Mouse (Mus musculus) embryonic facial prominence, embryonic 10.5 days (tissue): ENCODE data around the gene Pum1. TPM values are rescaled to one million over a fixed set of nuclear protein-coding genes. Genes with fewer than 3 reads are reported as not detected.
"Not testable (repeated sequence)": the region's sequence is repeated elsewhere in the genome, so short reads cannot be mapped to it uniquely, and the experiment has no call there.

Experiments
- DNase-seq: peaks from one replicate; pipeline ENCODE4 v3.0.0-alpha.2; 2017; ENCODE audit warnings: low spot score
- H3K27ac ChIP-seq: fragments of 300-500 bp; sonication (generic); replicated peaks from 2 replicates; pipeline ENCODE4 v1.5.1; 2016; ENCODE audit warnings: mild to moderate bottlenecking
- H3K27me3 ChIP-seq: fragments of 300-500 bp; sonication (generic); replicated peaks from 2 replicates; pipeline ENCODE4 v1.6.1; 2016; ENCODE audit warnings: low read depth, mild to moderate bottlenecking; ENCODE audit not compliant: poor library complexity, severe bottlenecking
- H3K36me3 ChIP-seq: fragments of 300-500 bp; sonication (generic); replicated peaks from 2 replicates; pipeline ENCODE4 v1.6.1; 2016; ENCODE audit warnings: mild to moderate bottlenecking, moderate library complexity
- H3K4me1 ChIP-seq: fragments of 300-500 bp; sonication (generic); 2 replicates; pipeline ENCODE4 v1.6.1; 2016
- H3K4me3 ChIP-seq: fragments of 300-500 bp; sonication (generic); 2 replicates; pipeline ENCODE4 v1.5.1; 2016; ENCODE audit warnings: mild to moderate bottlenecking, moderate library complexity
- H3K9me3 ChIP-seq: fragments of 300-500 bp; sonication (generic); 2 replicates; pipeline ENCODE4 v1.6.1; 2016; ENCODE audit warnings: mild to moderate bottlenecking
- WGBS: fragments of 180-500 bp; shearing (Covaris S2); methylation state at CpG from one replicate; pipeline ENCODE4 v1.1.7; 2016; 5-methylcytosine and 5-hydroxymethylcytosine counted together
- polyA plus RNA-seq: library from polyadenylated mRNA; unstranded; fragments of >200 nt; fragmentation: Nextera tagmentation; extraction: Ambion mirVana; gene quantifications from 2 replicates; pipeline ENCODE4 v1.2.1, GENCODE M21; 2016

The Pum1 gene
- polyA plus RNA-seq, 1 experiment from 2014 or later, result 120 TPM

DNA sequence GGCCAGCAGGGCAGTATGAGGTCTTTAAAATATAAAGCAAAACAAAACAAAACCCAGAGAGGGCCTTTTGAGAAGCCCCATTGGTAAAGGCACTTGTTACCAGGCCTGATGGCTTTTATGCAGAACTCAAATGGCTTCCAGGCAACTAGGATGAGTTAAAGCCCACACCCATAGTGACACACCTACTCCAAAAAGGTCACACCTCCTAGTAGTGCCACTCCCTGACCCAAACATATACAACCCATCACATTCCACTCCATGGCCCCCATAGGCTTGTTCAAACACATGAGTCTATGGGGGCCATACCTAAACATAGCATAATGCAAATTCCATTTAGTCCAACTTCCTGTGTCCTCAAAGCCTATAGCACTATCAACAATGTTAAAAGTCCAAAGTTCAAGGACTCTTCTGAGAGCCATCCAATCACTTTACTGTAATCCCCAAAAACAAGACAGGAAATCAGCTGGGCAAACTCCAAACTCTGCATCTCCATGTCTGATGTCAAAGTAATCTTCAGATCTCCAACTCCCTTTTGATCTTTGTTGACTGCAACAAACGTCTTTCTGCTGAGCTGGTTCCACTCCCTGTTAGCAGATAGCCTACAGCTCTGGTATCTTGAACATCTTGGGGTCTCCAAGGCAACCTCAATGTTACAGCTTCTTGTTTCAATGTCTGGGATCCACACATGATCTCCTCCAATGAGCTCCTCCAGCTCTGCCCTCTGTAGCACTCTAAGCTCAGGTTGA lies 5.1 kb upstream of the Pum1 start:
- H3K36me3 ChIP-seq, result no peaks in the 10 kb centered on the region
- DNase-seq, result no peak
- H3K4me1 ChIP-seq, result peaks cover 5% of the 10 kb centered on the region
- no peak overlapping the region for H3K27ac ChIP-seq
- no peaks in the 10 kb centered on the region for H3K9me3 ChIP-seq
- no peak overlapping the region for H3K4me3 ChIP-seq
- no peaks in the 10 kb centered on the region for H3K27me3 ChIP-seq
- WGBS, result 62% methylated on average over 1 of the region's 1 CpGs

DNA sequence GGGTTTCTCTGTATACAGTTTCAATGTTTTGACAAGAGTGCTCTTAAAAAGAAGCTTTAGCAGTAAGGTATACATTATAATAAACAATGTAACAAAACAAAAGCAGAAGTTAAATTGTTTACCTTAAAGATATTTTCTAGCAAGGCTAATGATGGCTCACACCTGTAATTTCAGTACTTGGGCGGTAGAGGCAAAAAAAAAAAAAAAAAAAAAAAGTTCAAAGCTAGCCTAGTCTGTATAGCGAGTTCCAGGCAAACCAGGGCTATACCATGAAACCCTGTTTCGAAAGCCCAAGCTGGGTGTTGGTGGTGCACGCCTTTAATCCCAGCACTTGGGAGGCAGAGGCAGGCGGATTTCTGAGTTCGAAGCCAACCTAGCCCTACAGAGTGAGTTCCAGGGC lies 3.7 kb upstream of the Pum1 start:
- H3K4me3 ChIP-seq, result no peak overlapping the region
- WGBS, result 85% methylated on average over 6 of the region's 6 CpGs
- DNase-seq, result no peak
- peaks cover 5% of the 10 kb centered on the region for H3K4me1 ChIP-seq
- no peaks in the 10 kb centered on the region for H3K36me3 ChIP-seq
- H3K27me3 ChIP-seq, result no peaks in the 10 kb centered on the region
- H3K27ac ChIP-seq, result no peak overlapping the region
- H3K9me3 ChIP-seq, result no peaks in the 10 kb centered on the region

DNA sequence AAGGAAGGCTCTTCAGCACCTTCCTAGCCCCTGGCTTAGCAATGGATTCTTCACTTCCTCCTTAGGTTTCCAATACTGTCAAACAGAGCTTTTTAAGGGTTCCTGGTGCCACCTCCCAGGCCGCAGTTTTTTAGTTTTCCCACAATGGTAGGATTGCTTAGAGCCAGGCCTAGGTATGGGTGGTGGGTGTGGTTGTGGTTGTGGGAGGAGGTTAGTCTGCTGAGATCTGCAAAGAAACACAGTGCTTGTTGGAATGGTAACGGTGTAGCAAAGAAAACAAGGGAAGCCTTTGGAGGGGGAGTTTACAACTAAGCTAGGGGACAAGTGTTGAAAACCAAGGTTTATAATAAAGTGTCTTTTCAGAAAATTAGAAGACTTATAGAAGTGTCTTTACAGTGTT lies 3.0 kb upstream of the Pum1 start:
- no peaks in the 10 kb centered on the region for H3K27me3 ChIP-seq

DNA sequence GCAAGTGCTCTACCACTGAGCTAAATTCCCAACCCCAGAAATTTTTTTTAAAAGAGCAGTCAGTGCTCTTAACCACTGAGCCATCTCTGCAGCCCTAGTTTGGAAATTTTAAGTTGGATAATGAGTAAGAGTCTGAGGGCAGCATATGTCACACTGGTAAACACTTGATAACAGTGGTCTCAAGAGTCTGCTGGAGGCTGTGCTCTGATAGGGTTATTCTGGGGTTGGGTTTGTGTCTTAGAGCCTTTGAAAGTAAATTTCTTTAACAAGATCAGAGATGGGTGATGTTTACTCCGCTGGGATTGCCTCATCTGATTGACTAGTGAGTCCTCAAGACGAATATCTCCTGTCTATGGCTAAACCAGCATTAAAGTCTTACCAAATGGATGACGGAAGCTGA lies 2.0 kb upstream of the Pum1 start:
- peaks cover 9% of the 10 kb centered on the region for H3K36me3 ChIP-seq
- DNase-seq, result no peak
- no peaks in the 10 kb centered on the region for H3K27me3 ChIP-seq
- WGBS, result 94% methylated on average over 3 of the region's 3 CpGs
- H3K4me3 ChIP-seq, result no peak overlapping the region
- H3K9me3 ChIP-seq, result no peaks in the 10 kb centered on the region
- H3K4me1 ChIP-seq, result peaks cover 22% of the 10 kb centered on the region
- no peak overlapping the region for H3K27ac ChIP-seq

More for the DNA sequence above, 3.0 kb upstream of the Pum1 start:
- H3K36me3 ChIP-seq, result no peaks in the 10 kb centered on the region
- no peak overlapping the region for H3K27ac ChIP-seq
- H3K4me3 ChIP-seq, result no peak overlapping the region
- H3K9me3 ChIP-seq, result no peaks in the 10 kb centered on the region
- WGBS, result 85% methylated on average over 2 of the region's 2 CpGs
- DNase-seq, result no peak
- peaks cover 12% of the 10 kb centered on the region for H3K4me1 ChIP-seq

DNA sequence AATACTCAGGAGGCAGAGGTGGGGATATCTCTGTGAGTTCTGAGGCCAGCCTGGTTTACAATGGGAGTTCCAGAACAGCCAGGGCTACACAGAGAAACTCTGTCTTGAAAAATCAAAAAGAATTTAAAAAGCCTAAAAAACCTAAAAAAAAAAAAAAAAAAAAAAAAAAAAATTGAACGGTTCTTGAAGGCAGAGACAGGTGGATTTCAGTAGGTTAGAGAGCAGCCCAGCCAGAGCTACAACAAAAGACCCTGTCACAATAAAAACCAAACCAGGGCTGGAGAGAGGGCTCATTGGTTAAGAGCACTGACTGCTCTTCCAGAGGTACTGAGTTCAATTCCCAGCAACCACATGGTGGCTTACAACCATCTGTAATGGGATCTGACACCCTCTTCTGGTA lies 816 bp upstream of the Pum1 start:
- WGBS, result 95% methylated on average over 1 of the region's 1 CpGs
- peaks cover 16% of the 10 kb centered on the region for H3K36me3 ChIP-seq
- DNase-seq, H3K27me3 ChIP-seq, H3K9me3 ChIP-seq: not testable (repeated sequence)
- peak overlapping the region; percentile 94 for H3K4me3 ChIP-seq
- peak overlapping the region; percentile 99; the same call in 1 of the 2 replicates for H3K27ac ChIP-seq
- H3K4me1 ChIP-seq, result peaks cover 29% of the 10 kb centered on the region

DNA sequence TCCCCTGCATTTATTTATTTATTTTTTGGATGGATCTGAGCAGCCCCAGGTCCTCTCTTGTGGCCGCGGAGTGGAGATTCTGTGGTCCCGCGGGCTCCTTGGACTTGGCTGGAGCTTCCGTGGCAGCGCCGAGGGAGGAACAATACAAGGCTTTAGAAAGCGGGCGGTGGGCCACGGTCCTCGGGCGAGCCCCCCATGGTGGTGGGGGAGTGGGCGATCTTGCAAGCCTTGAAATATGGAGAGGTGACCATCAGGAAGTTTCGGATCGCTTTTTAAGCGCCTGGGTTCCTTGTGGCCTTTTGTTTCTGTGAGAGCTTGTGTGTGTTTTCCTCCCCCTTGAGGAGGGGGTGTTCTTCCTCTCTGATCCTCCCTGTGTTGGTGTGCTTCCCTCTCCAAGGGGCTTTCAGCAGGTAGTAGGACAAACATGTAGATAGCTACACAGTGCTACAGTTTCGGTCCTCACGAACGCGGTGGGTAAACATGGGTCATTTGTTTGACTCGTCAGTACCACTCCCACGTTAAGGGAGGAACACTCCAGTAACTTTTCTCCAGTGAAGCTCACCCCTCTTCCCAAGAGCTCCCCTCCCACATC lies 785 bp downstream of the Pum1 start:
- peak overlapping the region; percentile 94 for H3K4me3 ChIP-seq
- peak overlapping the region; percentile 99 for H3K27ac ChIP-seq
- peaks cover 25% of the 10 kb centered on the region for H3K36me3 ChIP-seq
- WGBS, result under 1% methylated on average over 22 of the region's 22 CpGs
- H3K27me3 ChIP-seq, result no peaks in the 10 kb centered on the region
- H3K9me3 ChIP-seq, result no peaks in the 10 kb centered on the region
- DNase-seq, result peak; percentile 64
- H3K4me1 ChIP-seq, result peaks cover 45% of the 10 kb centered on the region

- H3K9me3 ChIP-seq, result no peaks in the 10 kb centered on the region
- peaks cover 31% of the 10 kb centered on the region for H3K36me3 ChIP-seq
- 13% methylated on average over 7 of the region's 7 CpGs for WGBS
- DNase-seq, result no peak
- no peaks in the 10 kb centered on the region for H3K27me3 ChIP-seq
- H3K27ac ChIP-seq, result peak overlapping the region; percentile 99
- peak overlapping the region; percentile 94 for H3K4me3 ChIP-seq
- H3K4me1 ChIP-seq, result peaks cover 48% of the 10 kb centered on the region
Measured at GRCm38 (mm10) chr4:130664414-130665029, 1.4 kb downstream of the Pum1 start.

- no peak for DNase-seq
- whole genome bisulfite sequencing, result 25% methylated on average over 1 of the region's 1 CpGs
Measured at GRCm38 (mm10) chr4:130665176-130665575, 2.1 kb downstream of the Pum1 start.

DNA sequence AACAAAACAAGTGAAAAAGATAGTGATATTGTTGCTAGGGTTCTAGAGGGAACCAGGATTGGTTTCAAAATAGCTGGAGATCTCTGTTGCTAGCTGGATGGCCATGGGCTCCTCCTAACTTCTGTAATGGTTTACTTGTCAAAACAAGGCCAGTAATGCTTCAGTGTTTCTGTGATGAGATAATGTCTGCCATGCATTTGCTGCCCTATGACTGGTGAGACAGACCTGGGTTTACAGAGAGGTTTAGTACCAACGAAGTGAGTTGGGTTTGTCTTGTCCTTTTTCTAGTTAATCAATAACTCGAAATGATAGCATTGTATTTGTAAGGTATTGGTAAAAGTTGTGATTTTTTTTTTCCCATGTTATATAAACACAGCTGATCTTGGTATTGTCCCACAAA lies 4.6 kb downstream of the Pum1 start:
- H3K27me3 ChIP-seq, result no peaks in the 10 kb centered on the region
- no peak for DNase-seq
- WGBS, result 85% methylated on average over 2 of the region's 2 CpGs
- H3K36me3 ChIP-seq, result peaks cover 63% of the 10 kb centered on the region
- peaks cover 46% of the 10 kb centered on the region for H3K4me1 ChIP-seq
- no peak overlapping the region for H3K27ac ChIP-seq
- H3K4me3 ChIP-seq, result no peak overlapping the region; the same call in 1 of the 2 replicates
- H3K9me3 ChIP-seq, result no peaks in the 10 kb centered on the region

More at GRCm38 (mm10) chr4:130665176-130665575, 2.1 kb downstream of the Pum1 start:
- Histone ChIP-seq H3K27ac (no peak overlapping the region), H3K4me1 (peaks cover 48% of the 10 kb centered on the region), H3K27me3 (no peaks in the 10 kb centered on the region), H3K9me3 (no peaks in the 10 kb centered on the region), H3K4me3 (peak overlapping the region; percentile 94), H3K36me3 (peaks cover 38% of the 10 kb centered on the region)

GRCm38 (mm10) chr4:130668541-130668940 lies 5.4 kb downstream of the Pum1 start:
- Histone ChIP-seq H3K27me3 (no peaks in the 10 kb centered on the region), H3K36me3 (peaks cover 71% of the 10 kb centered on the region), H3K9me3 (no peaks in the 10 kb centered on the region), H3K27ac (no peak overlapping the region), H3K4me1 (peaks cover 42% of the 10 kb centered on the region), H3K4me3 (no peak overlapping the region)
- 67% methylated on average over 2 of the region's 2 CpGs for WGBS
- no peak for DNase-seq

DNA sequence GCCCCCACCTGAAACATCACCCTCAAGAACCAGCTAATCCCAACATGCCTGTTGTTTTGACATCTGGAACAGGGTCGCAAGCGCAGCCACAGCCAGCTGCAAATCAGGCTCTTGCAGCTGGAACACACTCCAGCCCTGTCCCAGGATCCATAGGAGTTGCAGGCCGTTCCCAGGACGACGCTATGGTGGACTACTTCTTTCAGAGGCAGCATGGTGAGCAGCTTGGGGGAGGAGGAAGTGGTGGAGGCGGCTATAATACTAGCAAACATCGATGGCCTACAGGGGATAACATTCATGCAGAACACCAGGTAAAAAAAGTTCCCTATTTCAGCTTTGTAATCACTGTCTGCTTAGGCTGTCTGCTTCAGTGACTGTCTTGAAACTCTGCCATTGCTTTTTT lies 5.9 kb downstream of the Pum1 start:
- 73% methylated on average over 7 of the region's 7 CpGs for WGBS
- no peak overlapping the region for H3K4me3 ChIP-seq
- H3K4me1 ChIP-seq, result peaks cover 42% of the 10 kb centered on the region
- no peaks in the 10 kb centered on the region for H3K27me3 ChIP-seq
- peak; percentile 33 for DNase-seq
- no peaks in the 10 kb centered on the region for H3K9me3 ChIP-seq
- peaks cover 76% of the 10 kb centered on the region for H3K36me3 ChIP-seq
- H3K27ac ChIP-seq, result no peak overlapping the region

GRCm38 (mm10) chr4:130670023-130670422 lies 6.9 kb downstream of the Pum1 start:
- Histone ChIP-seq H3K36me3 (peaks cover 86% of the 10 kb centered on the region), H3K4me1 (peaks cover 37% of the 10 kb centered on the region)
- 92% methylated on average over 5 of the region's 5 CpGs for WGBS
- not testable (repeated sequence) for H3K9me3 ChIP-seq, H3K27ac ChIP-seq, DNase-seq, H3K4me3 ChIP-seq, H3K27me3 ChIP-seq
